Mouse (Mus musculus) stomach, postnatal 0 days (tissue): ENCODE measurements around the gene Rnf187.

Source experiments
- CTCF ChIP-seq: IDR thresholded peaks from 2 replicates; pipeline ENCODE4 v1.5.1; 2016; ENCODE audit warnings: antibody characterized with exemption, low read depth, mild to moderate bottlenecking, moderate library complexity
- EP300 ChIP-seq: optimal IDR thresholded peaks from 2 replicates; pipeline ENCODE3; 2016; ENCODE audit warnings: antibody characterized with exemption

DNA sequence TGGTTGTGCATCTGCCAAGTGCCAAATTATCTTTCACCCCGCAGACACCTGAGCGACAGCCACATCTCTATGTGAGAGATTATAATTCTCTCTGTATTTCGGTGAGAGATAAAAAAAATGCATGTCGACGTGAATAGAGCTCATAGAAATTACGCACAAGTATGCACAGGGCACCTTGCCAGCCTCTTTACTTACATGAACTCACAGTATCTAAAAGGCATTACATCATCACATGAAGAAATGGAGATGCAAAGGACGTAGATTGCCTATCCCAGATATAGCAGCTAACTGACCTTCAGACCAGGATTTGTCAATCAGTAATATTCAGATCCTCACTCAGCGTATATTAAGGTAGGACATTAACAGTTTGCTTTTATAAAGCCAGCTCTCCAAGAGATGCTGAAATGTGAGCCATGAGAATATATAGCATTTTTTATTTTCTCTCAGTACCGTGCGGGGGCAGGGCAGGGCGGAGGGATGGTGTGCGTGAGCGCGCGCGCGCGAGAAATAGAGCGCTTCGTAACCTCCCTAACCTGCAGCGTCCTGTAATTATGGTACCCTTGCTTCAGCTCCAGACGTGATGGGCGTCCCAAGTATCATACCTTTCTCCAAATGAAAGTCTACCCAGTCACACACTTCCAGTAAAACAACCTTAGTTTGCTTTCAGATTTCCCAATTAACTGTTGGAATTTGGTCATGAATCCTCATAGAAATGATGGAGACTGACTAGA, 9.2 kb upstream of the Rnf187 start:
- TF ChIP-seq CTCF (no peak), EP300 (no peak)
